8 mouse cellular contexts compared by ENCODE assay signal in the genomic region with DNA sequence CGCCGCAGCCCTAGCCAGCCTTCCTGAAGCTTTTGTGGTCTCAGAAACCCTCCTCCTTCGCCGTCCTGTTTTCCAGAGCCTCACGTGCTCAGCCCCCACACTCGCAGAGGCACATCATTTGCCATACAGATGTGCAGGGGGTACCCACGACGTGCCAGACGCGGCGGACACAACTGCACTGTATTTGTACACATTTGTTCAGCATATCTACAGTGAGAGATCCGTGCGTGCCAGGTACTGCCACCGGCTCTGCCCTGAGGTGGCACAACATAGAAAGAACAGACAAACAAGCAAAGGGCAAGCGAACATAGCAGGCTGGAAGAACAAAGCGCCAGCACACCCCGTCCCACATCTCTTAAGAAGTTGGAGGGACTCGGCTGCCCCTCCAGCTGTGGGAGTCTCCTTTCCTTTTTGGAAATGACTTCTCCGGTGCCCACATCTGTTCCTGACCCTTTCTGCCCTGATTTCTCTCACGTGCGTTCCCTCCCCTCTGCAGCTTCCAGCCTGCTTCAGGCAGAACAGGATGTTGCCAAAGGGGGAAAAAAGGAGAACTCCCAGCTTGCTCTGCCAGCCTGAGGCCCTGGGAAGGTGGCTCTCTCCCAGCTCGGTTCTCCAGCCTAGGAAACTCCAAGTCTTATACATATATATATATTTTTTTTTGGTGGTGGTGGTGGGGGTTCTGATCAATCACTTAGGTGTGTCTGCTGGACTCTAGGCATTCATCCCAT. TPM values are rescaled to one million over a fixed set of nuclear protein-coding genes. Genes with fewer than 3 reads are reported as not detected.
DNase-seq lines count a peak whose midpoint lies in the region; ATAC-seq and TF ChIP-seq lines count a peak whose summit lies in the region.

No protein-coding gene starts in this region.

- peak overlapping the region; percentile 80 for H3K4me2 ChIP-seq in kidney, postnatal 0 days (ENCODE audit: low read length)
- peak overlapping the region; percentile 83 for H3K4me2 ChIP-seq in intestine, embryonic 14.5 days (ENCODE audit: low read length)
- H3K4me2 ChIP-seq in midbrain, postnatal 0 days (ENCODE audit: low read depth, low read length, poor library complexity, severe bottlenecking): peak overlapping the region; percentile 97

- no peak for ATAC-seq in kidney, postnatal 0 days (replicated peaks; ENCODE audit: low FRiP score, low read depth)
- no peak for ATAC-seq in intestine, embryonic 14.5 days (replicated peaks; ENCODE audit: low FRiP score, low TSS enrichment, low read depth)
- no peak for ATAC-seq in midbrain, postnatal 0 days (ENCODE audit: low FRiP score)

- no peak for TF ChIP-seq POLR2A in thymus, adult 2 months (IDR thresholded peaks at IDR 0.05; ENCODE audit: control insufficient read depth, extremely low read depth, insufficient read depth, low read length, poor library complexity)

- H3K27me3 ChIP-seq in kidney, postnatal 0 days (ENCODE audit: insufficient read depth, low read length): peaks cover 21% of the 10 kb centered on the region; the same call in 1 of the 2 replicates
- H3K27me3 ChIP-seq in intestine, embryonic 14.5 days (replicated peaks; ENCODE audit: control insufficient read depth, insufficient read depth, low read length): peaks cover 47% of the 10 kb centered on the region
- peaks cover 9% of the 10 kb centered on the region; the same call in 1 of the 2 replicates for H3K27me3 ChIP-seq in midbrain, postnatal 0 days (ENCODE audit: insufficient read depth, low read length)
- H3K27me3 ChIP-seq in thymus, adult 2 months (ENCODE audit: control insufficient read depth, insufficient read depth, low read length): peaks cover 9% of the 10 kb centered on the region; the same call in 1 of the 2 replicates

- no peak for TF ChIP-seq CTCF in kidney, postnatal 0 days (IDR thresholded peaks at IDR 0.05; ENCODE audit: low read depth)
- no peak for TF ChIP-seq CTCF in midbrain, postnatal 0 days (IDR thresholded peaks at IDR 0.05)
- TF ChIP-seq CTCF in thymus, adult 2 months (IDR thresholded peaks at IDR 0.05; ENCODE audit: borderline replicate concordance, control insufficient read depth, extremely low read depth, insufficient read depth, low read length, poor library complexity): no peak

- H3K4me3 ChIP-seq in kidney, postnatal 0 days (replicated peaks; ENCODE audit: low read depth, low read length): peak overlapping the region; percentile 42
- peak overlapping the region; percentile 41 for H3K4me3 ChIP-seq in intestine, embryonic 14.5 days (ENCODE audit: low read depth, low read length)
- peak overlapping the region; percentile 53 for H3K4me3 ChIP-seq in midbrain, postnatal 0 days (ENCODE audit: low read depth, low read length)
- H3K4me3 ChIP-seq in thymus, adult 2 months (ENCODE audit: control insufficient read depth, insufficient read depth, low read length): no peak overlapping the region

- 0 out of 2 replicates have a peak overlapping the region, but pooled peaks have one; percentile 15 for H3K9ac ChIP-seq in kidney, postnatal 0 days (ENCODE audit: low read depth, low read length)
- peak overlapping the region; percentile 29; the same call in 1 of the 2 replicates for H3K9ac ChIP-seq in intestine, embryonic 14.5 days (ENCODE audit: low read length)
- H3K9ac ChIP-seq in midbrain, postnatal 0 days (replicated peaks; ENCODE audit: low read length, poor library complexity, severe bottlenecking): peak overlapping the region; percentile 44

- WGBS in kidney, postnatal 0 days: 4% methylated on average over 22 of the region's 22 CpGs
- 5% methylated on average over 22 of the region's 22 CpGs for WGBS in intestine, embryonic 14.5 days
- WGBS in midbrain, postnatal 0 days: 4% methylated on average over 21 of the region's 22 CpGs
- 7% methylated on average over 22 of the region's 22 CpGs for WGBS in thymus, adult 2 months

- H3K4me1 ChIP-seq in kidney, postnatal 0 days (replicated peaks; ENCODE audit: insufficient read depth, low read length): peaks cover 8% of the 10 kb centered on the region; the same call in 1 of the 2 replicates
- H3K4me1 ChIP-seq in intestine, embryonic 14.5 days (replicated peaks; ENCODE audit: control insufficient read depth, insufficient read depth, low read length): no peaks in the 10 kb centered on the region; the same call in 1 of the 2 replicates
- H3K4me1 ChIP-seq in midbrain, postnatal 0 days (ENCODE audit: insufficient read depth, low read length): peaks cover 3% of the 10 kb centered on the region; the same call in 1 of the 2 replicates
- H3K4me1 ChIP-seq in thymus, adult 2 months (replicated peaks; ENCODE audit: control insufficient read depth, insufficient read depth, low read length): no peaks in the 10 kb centered on the region

- no peaks in the 10 kb centered on the region for H3K36me3 ChIP-seq in kidney, postnatal 0 days (ENCODE audit: insufficient read depth, low read length)
- no peaks in the 10 kb centered on the region for H3K36me3 ChIP-seq in intestine, embryonic 14.5 days (ENCODE audit: control insufficient read depth, insufficient read depth, low read length)
- H3K36me3 ChIP-seq in midbrain, postnatal 0 days (ENCODE audit: insufficient read depth, low read length): no peaks in the 10 kb centered on the region
- H3K36me3 ChIP-seq in thymus, adult 2 months (ENCODE audit: control insufficient read depth, insufficient read depth, low read length): no peaks in the 10 kb centered on the region

- H3K27ac ChIP-seq in kidney, postnatal 0 days: no peak overlapping the region
- no peak overlapping the region for H3K27ac ChIP-seq in intestine, embryonic 14.5 days (ENCODE audit: low read depth)
- no peak overlapping the region for H3K27ac ChIP-seq in midbrain, postnatal 0 days (ENCODE audit: low read depth, low read length)
- no peak overlapping the region for H3K27ac ChIP-seq in thymus, adult 2 months (ENCODE audit: control insufficient read depth, insufficient read depth, low read length)

- no peaks in the 10 kb centered on the region for H3K9me3 ChIP-seq in kidney, postnatal 0 days (replicated peaks; ENCODE audit: low read length)
- H3K9me3 ChIP-seq in intestine, embryonic 14.5 days (ENCODE audit: control insufficient read depth, low read length): no peaks in the 10 kb centered on the region
- no peaks in the 10 kb centered on the region for H3K9me3 ChIP-seq in midbrain, postnatal 0 days (ENCODE audit: low read length)

- DNase-seq in kidney, postnatal 0 days (ENCODE audit: low spot score): peak; percentile 21
- DNase-seq in kidney, postnatal 25 days: no peak
- peak; percentile 28 for DNase-seq in embryo, embryonic 9.5 days (ENCODE audit: extremely low spot score)
- peak; percentile 74 for DNase-seq in intestine, embryonic 14.5 days (ENCODE audit: low spot score)
- no peak for DNase-seq in midbrain, postnatal 0 days (ENCODE audit: low spot score)
- no peak for DNase-seq in spleen, adult 18-20 months
- DNase-seq in thymus, adult 2 months: no peak
- no peak for DNase-seq in right cerebral cortex, postnatal 10 days (ENCODE audit: low spot score in 2 of 2)

RNA-seq across cellular contexts. Expression of a gene that starts 0.5 kb away (rescaled TPM):
- polyA plus RNA-seq in kidney, postnatal 0 days (2015; fragmentation: Nextera tagmentation; extraction: Ambion mirVana): 0.13 and 0.33 TPM in 2 replicates
- polyA plus RNA-seq in intestine, embryonic 14.5 days (2014; fragmentation: Nextera tagmentation; extraction: Ambion mirVana): not detected in 2 replicates
- total RNA-seq in midbrain, postnatal 0 days (2014; rRNA removed): 0.27 TPM in 1 of 2 replicates, not detected in the other
- polyA plus RNA-seq in midbrain, postnatal 0 days (2015; fragmentation: Nextera tagmentation; extraction: Ambion mirVana): 0.82 and 1.3 TPM in 2 replicates
- polyA plus RNA-seq in thymus, adult 2 months (2012; rRNA removed): 0.08 TPM in 1 of 2 replicates, not detected in the other

RNA-seq across cellular contexts. Expression of a gene that starts 34.3 kb away (rescaled TPM):
- polyA plus RNA-seq in kidney, postnatal 0 days (2015; fragmentation: Nextera tagmentation; extraction: Ambion mirVana): 2.9 and 3.3 TPM in 2 replicates
- polyA plus RNA-seq in intestine, embryonic 14.5 days (2014; fragmentation: Nextera tagmentation; extraction: Ambion mirVana): 3.1 and 3.5 TPM in 2 replicates
- 110 and 114 TPM in 2 replicates for total RNA-seq in midbrain, postnatal 0 days (2014; rRNA removed)
- polyA plus RNA-seq in midbrain, postnatal 0 days (2015; fragmentation: Nextera tagmentation; extraction: Ambion mirVana): 26.0 and 27.8 TPM in 2 replicates
- polyA plus RNA-seq in thymus, adult 2 months (2012; rRNA removed): 2.1 and 2.6 TPM in 2 replicates

Comparison
In these comparisons a context has a peak if more than half of its experiments do, and no peak if none do; other contexts are left out.
1. DNase-seq: peak in kidney, postnatal 0 days (single experiment), embryo, embryonic 9.5 days (single experiment) and intestine, embryonic 14.5 days (single experiment); none in kidney, postnatal 25 days (0 of 2), midbrain, postnatal 0 days (single experiment), spleen, adult 18-20 months (0 of 2), thymus, adult 2 months (single experiment) and right cerebral cortex, postnatal 10 days (0 of 2).
2. Peak in every context shown above with its lines, with median percentiles within 50 percentile points of each other: H3K4me2 ChIP-seq and H3K9ac ChIP-seq.